Mouse (Mus musculus) hindbrain, embryonic 10.5 days (tissue): Measurements from ENCODE around the gene Wtip. TPM values are rescaled to one million over a fixed set of nuclear protein-coding genes. Genes with fewer than 3 reads are reported as not detected.
A peak's percentile ranks its signal among the peaks of the same experiment; 100 is the strongest.
"Not testable (repeated sequence)": the region's sequence is repeated elsewhere in the genome, so short reads cannot be mapped to it uniquely, and the experiment has no call there.

Experiments used
- DNase-seq: peaks from one replicate; pipeline ENCODE4 v3.0.0-alpha.2; 2017; ENCODE audit warnings: low spot score
- H3K27ac ChIP-seq: fragments of 300-500 bp; sonication (generic); 2 replicates; pipeline ENCODE4 v1.5.1; 2016; ENCODE audit warnings: mild to moderate bottlenecking, moderate library complexity
- H3K27me3 ChIP-seq: fragments of 300-500 bp; sonication (generic); 2 replicates; pipeline ENCODE4 v1.6.1; 2016; ENCODE audit warnings: mild to moderate bottlenecking; ENCODE audit not compliant: poor library complexity, insufficient read depth, severe bottlenecking
- H3K36me3 ChIP-seq: fragments of 300-500 bp; sonication (generic); 2 replicates; pipeline ENCODE4 v1.6.1; 2016; ENCODE audit warnings: mild to moderate bottlenecking, moderate library complexity
- H3K4me1 ChIP-seq: fragments of 300-500 bp; sonication (generic); replicated peaks from 2 replicates; pipeline ENCODE4 v1.6.1; 2016; ENCODE audit warnings: mild to moderate bottlenecking
- H3K4me3 ChIP-seq: fragments of 300-500 bp; sonication (generic); 2 replicates; pipeline ENCODE4 v1.5.1; 2016; ENCODE audit warnings: mild to moderate bottlenecking, moderate library complexity
- H3K9me3 ChIP-seq: fragments of 300-500 bp; sonication (generic); 2 replicates; pipeline ENCODE4 v1.6.1; 2016; ENCODE audit warnings: mild to moderate bottlenecking, moderate library complexity
- WGBS: fragments of 180-500 bp; shearing (Covaris S2); methylation state at CpG from one replicate; pipeline ENCODE4 v1.1.7; 2016; 5-methylcytosine and 5-hydroxymethylcytosine counted together
- polyA plus RNA-seq: library from polyadenylated mRNA; unstranded; fragments of >200 nt; fragmentation: Nextera tagmentation; extraction: Ambion mirVana; gene quantifications from 2 replicates; pipeline ENCODE4 v1.2.1, GENCODE M21; 2016

Wtip gene
- 4.0 and 4.8 TPM in 2 replicates for polyA plus RNA-seq

GRCm38 (mm10) chr7:34133117-34133762, at the start of gene Wtip:
TSS of gene Wtip (minus strand) at chr7:34133268.
- Histone ChIP-seq H3K4me3 (peak within 1 kb of the TSS; percentile 78), H3K4me1 (peaks cover 28% of the 10 kb centered on the region), H3K27ac (peak within 1 kb of the TSS; percentile 93), H3K27me3 (no peaks in the 10 kb centered on the region), H3K9me3 (no peaks in the 10 kb centered on the region), H3K36me3 (peaks cover 13% of the 10 kb centered on the region)
- peak; percentile 88 for DNase-seq
- WGBS, result 1% methylated on average over 64 of the region's 65 CpGs

GRCm38 (mm10) chr7:34176241-34176640, 43.2 kb upstream of the Wtip start:
- not testable (repeated sequence) for H3K36me3 ChIP-seq, H3K4me3 ChIP-seq, H3K9me3 ChIP-seq, H3K27ac ChIP-seq, H3K27me3 ChIP-seq, DNase-seq, H3K4me1 ChIP-seq
- WGBS, result 80% methylated on average over 6 of the region's 6 CpGs

- Histone ChIP-seq H3K36me3 (no peaks in the 10 kb centered on the region), H3K27ac (no peak overlapping the region), H3K9me3 (no peaks in the 10 kb centered on the region; the same call in 1 of the 2 replicates), H3K4me1 (peaks cover 2% of the 10 kb centered on the region; the same call in 1 of the 2 replicates), H3K27me3 (no peaks in the 10 kb centered on the region), H3K4me3 (no peak overlapping the region)
- 67% methylated on average over 1 of the region's 1 CpGs for WGBS
- no peak for DNase-seq
Observed at GRCm38 (mm10) chr7:34172251-34172650, 39.2 kb upstream of the Wtip start.

- no peak for DNase-seq
- Histone ChIP-seq H3K27ac (peak within 1 kb of the TSS; percentile 98), H3K4me1 (peaks cover 13% of the 10 kb centered on the region), H3K27me3 (no peaks in the 10 kb centered on the region), H3K36me3 (peaks cover 20% of the 10 kb centered on the region), H3K4me3 (peak within 1 kb of the TSS; percentile 98), H3K9me3 (no peaks in the 10 kb centered on the region; the same call in 1 of the 2 replicates)
- WGBS, result 83% methylated on average over 3 of the region's 3 CpGs
Observed at GRCm38 (mm10) chr7:34169454-34169853, 36.4 kb upstream of the Wtip start, which contains the start of gene Uba2. TSS of gene Uba2 (minus strand) at chr7:34169599.

- Histone ChIP-seq H3K36me3 (peaks cover 27% of the 10 kb centered on the region), H3K27ac (peak overlapping the region; percentile 98), H3K4me1 (peaks cover 13% of the 10 kb centered on the region), H3K4me3 (peak overlapping the region; percentile 98), H3K27me3 (no peaks in the 10 kb centered on the region), H3K9me3 (no peaks in the 10 kb centered on the region; the same call in 1 of the 2 replicates)
- WGBS, result 9% methylated on average over 30 of the region's 30 CpGs
- peak; percentile 92 for DNase-seq
Observed at GRCm38 (mm10) chr7:34168470-34169251, 35.6 kb upstream of the Wtip start.

GRCm38 (mm10) chr7:34167766-34168469, 34.9 kb upstream of the Wtip start:
- H3K36me3 ChIP-seq, result peaks cover 34% of the 10 kb centered on the region
- WGBS, result under 1% methylated on average over 54 of the region's 54 CpGs
- peaks cover 13% of the 10 kb centered on the region for H3K4me1 ChIP-seq
- H3K4me3 ChIP-seq, result peak overlapping the region; percentile 98
- no peaks in the 10 kb centered on the region; the same call in 1 of the 2 replicates for H3K9me3 ChIP-seq
- no peaks in the 10 kb centered on the region for H3K27me3 ChIP-seq
- peak overlapping the region; percentile 98 for H3K27ac ChIP-seq
- DNase-seq, result no peak

GRCm38 (mm10) chr7:34166850-34167249, 33.8 kb upstream of the Wtip start:
- no peaks in the 10 kb centered on the region; the same call in 1 of the 2 replicates for H3K9me3 ChIP-seq
- no peak overlapping the region for H3K27ac ChIP-seq
- peak overlapping the region; percentile 98 for H3K4me3 ChIP-seq
- peaks cover 45% of the 10 kb centered on the region for H3K36me3 ChIP-seq
- 52% methylated on average over 4 of the region's 4 CpGs for WGBS
- peaks cover 13% of the 10 kb centered on the region for H3K4me1 ChIP-seq
- DNase-seq, result peak; percentile 44
- no peaks in the 10 kb centered on the region for H3K27me3 ChIP-seq

- 88% methylated on average over 3 of the region's 3 CpGs for WGBS
- DNase-seq, result no peak
- Histone ChIP-seq H3K27me3 (no peaks in the 10 kb centered on the region), H3K27ac (no peak overlapping the region), H3K9me3 (no peaks in the 10 kb centered on the region; the same call in 1 of the 2 replicates), H3K4me3 (0 out of 2 replicates have a peak overlapping the region, but pooled peaks have one; percentile 98), H3K36me3 (peaks cover 53% of the 10 kb centered on the region), H3K4me1 (peaks cover 13% of the 10 kb centered on the region)
Observed at GRCm38 (mm10) chr7:34165999-34166398, 32.9 kb upstream of the Wtip start.

GRCm38 (mm10) chr7:34164671-34165070, 31.6 kb upstream of the Wtip start:
- Histone ChIP-seq H3K4me1 (peaks cover 13% of the 10 kb centered on the region), H3K27me3 (no peaks in the 10 kb centered on the region), H3K36me3 (peaks cover 66% of the 10 kb centered on the region), H3K27ac (no peak overlapping the region), H3K4me3 (no peak overlapping the region), H3K9me3 (no peaks in the 10 kb centered on the region; the same call in 1 of the 2 replicates)
- WGBS, result 92% methylated on average over 7 of the region's 7 CpGs
- no peak for DNase-seq

GRCm38 (mm10) chr7:34159167-34159566, 26.1 kb upstream of the Wtip start:
- DNase-seq, result no peak
- H3K27ac ChIP-seq, result no peak overlapping the region
- H3K36me3 ChIP-seq, result peaks cover 96% of the 10 kb centered on the region
- H3K9me3 ChIP-seq, result no peaks in the 10 kb centered on the region
- H3K4me3 ChIP-seq, result no peak overlapping the region
- no peaks in the 10 kb centered on the region for H3K4me1 ChIP-seq
- WGBS, result 90% methylated on average over 3 of the region's 3 CpGs
- H3K27me3 ChIP-seq, result no peaks in the 10 kb centered on the region

GRCm38 (mm10) chr7:34157994-34158393, 24.9 kb upstream of the Wtip start:
- H3K36me3 ChIP-seq, result peaks cover 98% of the 10 kb centered on the region
- no peak overlapping the region for H3K4me3 ChIP-seq
- H3K27ac ChIP-seq, result no peak overlapping the region
- DNase-seq, result no peak
- H3K9me3 ChIP-seq, result no peaks in the 10 kb centered on the region
- H3K27me3 ChIP-seq, result no peaks in the 10 kb centered on the region
- WGBS, result 96% methylated on average over 3 of the region's 3 CpGs
- H3K4me1 ChIP-seq, result no peaks in the 10 kb centered on the region

GRCm38 (mm10) chr7:34147193-34147592, 14.1 kb upstream of the Wtip start:
- no peak overlapping the region for H3K27ac ChIP-seq
- no peak overlapping the region for H3K4me3 ChIP-seq
- H3K9me3 ChIP-seq, result no peaks in the 10 kb centered on the region
- WGBS, result 95% methylated on average over 4 of the region's 4 CpGs
- no peak for DNase-seq
- no peaks in the 10 kb centered on the region for H3K27me3 ChIP-seq
- peaks cover 100% of the 10 kb centered on the region for H3K36me3 ChIP-seq
- H3K4me1 ChIP-seq, result no peaks in the 10 kb centered on the region
